Mouse (Mus musculus) lung, postnatal 36 days (tissue): ENCODE measurements around the gene Faap100.
"Not testable (repeated sequence)": the region's sequence is repeated elsewhere in the genome, so short reads cannot be mapped to it uniquely, and the experiment has no call there.

ENCODE experiments used
- DNase-seq: peaks from one replicate; pipeline ENCODE4 v3.0.0; 2022; ENCODE audit warnings: mixed read lengths

Faap100 gene

GRCm38 (mm10) chr11:120376302-120377160, 2.0 kb downstream of the Faap100 start:
- no peak for DNase-seq

GRCm38 (mm10) chr11:120375324-120375723, 3.2 kb downstream of the Faap100 start:
- DNase-seq = no peak

GRCm38 (mm10) chr11:120373820-120374586, 4.6 kb downstream of the Faap100 start:
- DNase-seq = peak; percentile 67

GRCm38 (mm10) chr11:120373025-120373424, 5.5 kb downstream of the Faap100 start:
- DNase-seq = peak; percentile 49

- peak; percentile 88 for DNase-seq
Measured at GRCm38 (mm10) chr11:120369656-120370055, 8.9 kb downstream of the Faap100 start.

- DNase-seq = no peak
Measured at GRCm38 (mm10) chr11:120366443-120367027, 12.0 kb downstream of the Faap100 start.

GRCm38 (mm10) chr11:120362891-120363290, 15.7 kb downstream of the Faap100 start:
- DNase-seq = no peak

GRCm38 (mm10) chr11:120361295-120361694, 17.3 kb downstream of the Faap100 start, which contains the start of gene Fscn2:
Gene Fscn2, plus strand, starts transcription at chr11:120361534.
- no peak for DNase-seq

- no peak for DNase-seq
Measured at GRCm38 (mm10) chr11:120360755-120361154, 17.8 kb downstream of the Faap100 start.

- peak; percentile 50 for DNase-seq
Measured at GRCm38 (mm10) chr11:120360062-120360461, 18.5 kb downstream of the Faap100 start.

GRCm38 (mm10) chr11:120359391-120359790, 19.2 kb downstream of the Faap100 start:
- no peak for DNase-seq

- peak; percentile 92 for DNase-seq
Measured at GRCm38 (mm10) chr11:120357791-120358401, 20.7 kb downstream of the Faap100 start.

- no peak for DNase-seq
Measured at GRCm38 (mm10) chr11:120356900-120357299, 21.7 kb downstream of the Faap100 start.

GRCm38 (mm10) chr11:120356319-120356840, 22.2 kb downstream of the Faap100 start:
- no peak for DNase-seq

- DNase-seq = no peak
Measured at GRCm38 (mm10) chr11:120355277-120356039, 23.1 kb downstream of the Faap100 start.

- DNase-seq = no peak
Measured at GRCm38 (mm10) chr11:120354304-120355276, 24.0 kb downstream of the Faap100 start.

- peak; percentile 92 for DNase-seq
Measured at GRCm38 (mm10) chr11:120353500-120354303, 24.9 kb downstream of the Faap100 start.

GRCm38 (mm10) chr11:120352571-120353290, 25.8 kb downstream of the Faap100 start:
- DNase-seq = peak; percentile 68

GRCm38 (mm10) chr11:120352093-120352350, 26.5 kb downstream of the Faap100 start:
- not testable (repeated sequence) for DNase-seq
